Mouse (Mus musculus) mouse embryonic stem cell (cell line): ENCODE data around the gene Gpld1.
"Not testable (repeated sequence)": the region's sequence is repeated elsewhere in the genome, so short reads cannot be mapped to it uniquely, and the experiment has no call there.

Source experiments
- in situ Hi-C, 2 experiments: fragments of 300-500 bp; cut with MboI; formaldehyde crosslinking; loops; 1 replicate in 1 of 2; 3 replicates in 1 of 2; pipeline ENCODE4 v1.14.3; 2019 to 2020; ENCODE audit warnings: low sequenced_read_pairs in 2 of 2, low pct_unique_long_range_greater_than_20kb in 1 of 2, mixed read lengths in 1 of 2; ENCODE audit not compliant: unreplicated experiment in 1 of 2

The Gpld1 gene

DNA sequence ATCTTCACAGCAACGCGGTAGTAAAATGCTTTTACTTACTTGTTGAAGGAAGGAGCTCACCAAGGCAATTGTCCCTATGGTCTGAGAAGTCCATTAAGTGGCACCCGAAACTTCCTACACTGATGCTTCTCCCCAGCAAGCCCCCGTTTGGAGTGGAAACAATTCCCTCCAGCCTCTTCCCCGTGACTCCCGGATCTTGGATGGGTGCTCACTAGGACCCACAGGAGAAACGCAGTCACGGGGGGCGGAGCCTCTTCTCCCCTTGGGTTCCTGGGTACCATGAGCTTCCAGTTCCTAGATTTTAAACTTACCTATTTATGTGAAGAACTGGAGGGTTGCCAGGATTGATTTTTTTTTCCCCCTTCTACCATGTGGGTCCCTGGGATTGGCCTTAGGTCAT lies 3.5 kb upstream of the Gpld1 start:
- in situ Hi-C loops, result no loop called here

DNA sequence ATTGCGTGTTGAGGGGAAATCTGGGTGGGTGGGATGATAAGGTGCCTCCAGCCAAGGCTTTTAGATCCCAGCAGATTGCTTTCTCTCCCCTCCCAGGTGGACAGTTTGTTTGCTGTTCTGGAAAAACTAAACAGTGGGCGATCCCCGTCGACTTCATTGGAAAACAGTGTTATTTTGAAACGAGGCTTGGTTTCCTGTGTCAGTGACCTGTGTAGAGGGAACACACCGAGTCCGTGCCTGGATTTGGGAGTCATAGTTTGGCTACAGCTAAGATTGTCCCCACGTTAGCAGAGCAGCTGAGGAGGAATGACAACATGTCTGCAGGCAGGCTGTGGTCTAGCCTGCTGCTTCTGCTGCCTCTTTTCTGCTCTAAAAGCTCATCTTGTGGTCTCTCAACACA lies 351 bp downstream of the Gpld1 start:
- in situ Hi-C loops, result loop anchor here in 1 of 2 experiments (5.0 kb wide), 1 partner anchor 39 kb away; no protein-coding TSS in a partner anchor

DNA sequence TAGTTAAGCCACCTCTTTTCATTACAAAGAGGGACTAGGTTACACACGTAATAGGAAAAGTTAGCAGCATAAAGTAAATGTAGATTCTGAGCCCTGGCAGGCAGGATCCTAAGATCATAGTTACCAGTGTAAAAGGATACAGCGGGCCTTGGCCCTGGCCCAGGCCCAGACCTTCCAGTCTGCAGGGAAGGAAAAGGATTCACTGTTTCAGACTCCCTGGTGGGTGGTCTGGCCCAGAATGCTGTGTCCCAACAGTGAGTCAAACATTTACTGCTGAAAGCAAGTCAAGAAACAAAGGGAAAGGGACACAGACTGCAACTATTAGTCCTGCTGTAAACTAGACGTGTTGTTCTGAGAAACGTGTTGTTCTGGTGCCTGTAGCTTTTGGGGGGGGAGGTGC lies 2.6 kb downstream of the Gpld1 start:
- in situ Hi-C loops, result no loop called here

DNA sequence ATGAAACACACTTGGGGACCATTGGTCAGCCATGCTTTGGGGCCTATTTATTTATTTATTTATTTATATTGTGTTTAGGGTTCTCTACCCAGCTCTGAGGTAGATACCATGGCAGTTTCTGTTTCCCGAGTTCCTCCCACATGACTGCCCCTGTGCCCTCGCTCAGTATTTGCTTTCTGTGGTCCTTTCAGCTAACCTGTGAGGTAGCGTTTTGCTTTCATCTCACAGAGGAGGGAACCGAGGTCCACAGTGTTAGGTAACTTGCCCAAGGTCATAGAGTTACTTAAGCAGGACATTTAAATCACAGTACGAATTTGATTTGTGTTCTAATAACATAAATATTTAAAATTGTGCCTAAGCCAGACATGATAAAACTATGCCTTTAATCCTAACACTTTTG lies 4.2 kb downstream of the Gpld1 start:
- in situ Hi-C loops, result no loop called here

DNA sequence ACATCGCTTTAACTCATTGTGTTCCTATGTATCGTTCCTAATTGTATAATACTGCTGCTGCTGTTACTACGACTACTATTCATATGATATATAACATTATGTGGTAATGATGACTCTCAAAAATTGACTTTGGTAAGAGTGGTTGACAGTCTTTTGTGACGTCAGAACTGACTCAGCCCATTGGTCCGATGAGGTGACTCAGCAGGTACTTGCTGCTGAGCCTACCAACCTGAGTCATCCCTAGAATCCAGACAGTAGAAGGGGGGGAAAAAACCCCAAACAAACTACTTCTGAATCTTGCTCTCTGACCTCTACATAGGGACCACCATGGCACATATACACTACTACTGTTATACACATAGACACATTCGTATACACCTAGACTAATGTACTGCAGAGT lies 5.9 kb downstream of the Gpld1 start:
- in situ Hi-C loops, result no loop called here

DNA sequence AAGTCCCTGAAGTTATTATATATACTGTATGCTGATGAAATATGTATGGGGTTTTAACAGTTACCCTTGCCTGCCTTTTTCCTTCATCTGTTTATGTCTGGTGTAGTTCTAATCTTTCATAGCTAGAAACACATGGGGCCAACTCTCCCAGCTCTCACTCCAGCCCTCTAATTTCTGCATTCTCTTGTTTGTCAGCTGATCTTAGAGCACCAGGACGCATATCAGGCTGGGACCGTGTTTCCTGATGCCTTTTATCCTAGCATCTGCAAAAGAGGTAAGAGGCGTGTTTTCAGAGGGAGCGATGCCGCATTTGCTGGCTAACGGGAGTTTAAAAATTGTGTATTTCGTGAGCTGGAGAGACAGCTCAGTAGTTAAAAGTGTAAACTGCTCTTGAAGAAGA lies 9.7 kb downstream of the Gpld1 start:
- in situ Hi-C loops, result no loop called here

DNA sequence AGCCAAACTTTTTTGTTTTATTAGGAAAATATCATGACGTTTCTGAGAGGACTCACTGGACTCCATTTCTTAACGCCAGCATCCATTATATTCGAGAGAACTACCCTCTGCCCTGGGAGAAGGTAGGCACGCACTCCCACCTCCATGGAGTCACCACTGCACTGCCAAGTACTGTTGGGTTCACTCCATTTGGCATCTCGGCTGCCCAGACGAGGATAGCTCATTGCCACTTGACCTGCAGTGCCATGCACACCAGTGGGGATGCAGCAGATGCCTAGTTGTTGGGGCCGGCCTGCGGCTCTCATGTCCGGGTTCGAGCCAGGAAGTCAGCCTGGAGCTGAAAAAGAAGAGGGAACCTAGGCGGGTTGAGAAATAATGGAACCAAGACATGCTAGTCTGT lies 12.1 kb downstream of the Gpld1 start:
- in situ Hi-C loops, result no loop called here

DNA sequence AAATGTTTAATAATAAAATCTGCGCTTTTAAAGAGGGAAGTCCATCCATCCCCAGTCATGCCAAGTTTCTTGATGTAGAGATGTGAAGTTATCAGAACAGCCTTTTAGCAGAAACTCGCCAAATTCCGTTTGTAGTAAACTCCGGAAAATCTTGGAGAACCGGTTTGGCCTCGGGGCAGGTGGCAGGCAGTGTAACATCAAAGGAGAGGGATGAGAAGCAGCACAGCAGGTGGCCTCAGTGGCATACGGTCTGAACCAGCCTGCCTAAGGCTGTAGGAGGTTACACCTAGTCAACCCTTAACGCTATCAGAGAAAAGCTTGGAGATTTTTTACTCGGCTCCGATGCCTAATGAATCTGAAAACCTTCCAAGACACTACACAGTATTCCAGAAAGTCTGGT lies 12.5 kb downstream of the Gpld1 start:
- in situ Hi-C loops, result no loop called here

DNA sequence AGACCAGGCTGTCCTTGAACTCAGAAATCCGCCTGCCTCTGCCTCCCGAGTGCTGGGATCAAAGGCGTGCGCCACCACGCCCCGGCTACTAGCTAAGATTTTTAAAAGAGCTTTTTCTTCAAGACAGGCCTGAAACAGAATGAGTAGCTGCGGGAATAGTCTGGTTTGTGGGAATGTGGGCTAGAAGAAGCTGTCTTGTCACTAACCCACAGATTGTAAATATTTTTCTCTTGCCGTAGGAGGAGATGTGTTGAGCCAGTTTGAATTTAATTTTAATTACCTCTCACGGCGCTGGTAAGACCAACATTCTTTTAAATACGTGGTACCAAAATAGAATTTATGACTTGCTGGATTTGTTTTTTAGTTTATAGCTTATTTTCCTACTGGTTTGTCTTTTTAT lies 15.7 kb downstream of the Gpld1 start:
- in situ Hi-C loops, result no loop called here

DNA sequence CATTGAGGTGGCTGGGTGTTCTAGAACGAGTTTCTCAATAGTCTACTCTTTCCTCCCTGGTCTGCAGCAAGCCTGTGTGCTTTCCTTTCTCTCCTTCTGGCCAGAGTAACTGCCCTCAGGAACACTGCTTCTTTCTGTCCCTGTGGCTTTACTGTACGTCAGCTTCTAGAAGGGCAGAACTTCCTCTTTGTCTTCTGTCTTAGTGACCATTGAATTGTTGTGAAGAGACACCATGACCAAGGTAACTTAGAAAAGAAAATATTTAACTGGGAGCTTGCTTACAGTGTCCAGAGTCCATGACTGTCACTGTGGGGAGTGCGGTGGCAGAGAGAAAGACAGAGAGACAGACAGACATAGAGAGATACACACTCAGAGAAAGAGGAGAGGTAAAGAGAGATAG lies 17.1 kb downstream of the Gpld1 start:
- in situ Hi-C loops, result no loop called here

DNA sequence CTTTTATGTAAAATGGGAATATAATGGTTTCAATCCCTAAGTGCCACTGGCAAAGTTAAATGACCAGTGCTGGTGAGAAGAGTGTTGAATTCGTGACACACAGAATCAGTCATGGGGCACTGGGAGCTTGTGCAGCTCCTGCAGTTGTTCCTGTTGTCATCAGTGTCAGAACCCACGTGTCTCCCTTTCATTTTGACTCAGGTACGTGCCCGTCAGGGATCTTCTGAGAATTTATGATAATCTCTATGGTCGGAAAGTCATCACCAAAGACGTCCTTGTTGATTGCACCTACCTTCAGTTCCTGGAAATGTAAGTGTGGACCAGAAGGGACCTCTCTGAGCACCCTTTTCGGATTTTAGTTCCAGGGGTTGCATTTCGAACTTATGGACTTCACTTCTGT lies 19.2 kb downstream of the Gpld1 start:
- in situ Hi-C loops, result no loop called here

DNA sequence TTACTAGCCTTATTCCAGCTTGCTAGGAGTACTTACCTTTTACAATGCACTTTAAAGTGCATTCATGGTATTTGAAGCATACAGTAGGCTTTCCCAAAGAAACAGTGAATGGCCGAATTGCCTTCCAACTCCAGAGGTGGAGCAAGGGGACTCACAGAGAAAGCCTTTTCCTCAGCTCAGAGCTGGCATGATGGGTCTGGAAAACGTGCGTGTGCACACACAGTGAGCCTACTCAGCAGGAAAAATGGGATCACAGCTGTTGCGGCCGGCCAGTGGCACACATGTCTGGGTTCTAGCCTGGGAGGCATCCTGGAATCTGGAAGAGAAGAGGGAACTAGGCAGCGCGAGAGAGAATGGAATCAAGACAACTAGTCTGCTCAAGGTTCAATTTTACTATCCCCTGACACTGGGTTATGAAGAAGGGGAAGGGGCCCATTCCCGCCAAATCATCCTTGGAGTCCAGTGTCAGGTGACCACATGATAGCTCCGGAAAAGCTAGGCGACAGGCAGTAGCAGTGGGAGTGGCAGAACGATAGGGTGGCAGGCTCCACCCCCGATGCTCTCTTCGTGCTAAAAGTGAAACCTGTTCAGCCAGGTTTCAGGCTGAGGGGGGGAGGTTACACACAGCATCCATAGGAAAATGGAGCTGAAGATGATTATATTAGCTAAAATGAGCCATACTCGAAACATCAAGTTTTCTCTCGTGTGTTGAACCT lies 22.3 kb downstream of the Gpld1 start:
- in situ Hi-C loops, result no loop called here

DNA sequence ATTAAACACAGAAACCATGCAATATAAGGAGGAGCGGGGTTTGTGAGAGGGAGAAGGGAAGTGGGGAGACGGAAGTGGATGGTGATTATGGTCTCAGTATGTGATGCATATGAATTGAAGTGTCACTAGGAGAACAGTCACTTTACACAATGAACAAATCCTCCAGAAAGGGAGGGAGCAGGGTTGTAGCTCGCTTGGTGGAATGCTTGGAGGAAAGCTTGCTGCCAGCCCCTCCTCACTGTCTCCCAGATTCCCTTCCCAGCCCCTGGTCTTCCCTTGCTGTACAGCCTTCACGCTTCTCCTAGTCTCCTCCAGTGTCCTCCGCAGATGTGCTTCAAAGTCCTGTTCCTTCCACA lies 22.9 kb downstream of the Gpld1 start:
- in situ Hi-C loops, result no loop called here

DNA sequence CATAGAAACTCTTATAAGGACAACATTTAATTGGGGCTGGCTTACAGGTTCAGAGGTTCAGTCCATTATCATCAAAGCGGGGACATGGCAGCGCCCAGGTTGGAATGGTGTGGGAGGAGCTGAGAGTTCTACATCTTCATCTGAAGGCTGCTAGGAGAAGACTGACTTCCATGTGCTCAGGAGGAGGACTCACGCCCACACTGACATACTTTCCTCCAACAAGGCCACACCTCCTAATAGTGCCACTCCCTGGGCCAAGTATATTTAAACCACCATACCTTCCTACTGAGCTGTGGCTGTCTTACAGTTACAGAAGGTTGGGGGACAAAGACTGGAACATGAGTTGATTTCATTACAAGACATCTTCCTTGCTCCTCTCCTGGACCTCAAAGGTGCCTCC lies 28.8 kb downstream of the Gpld1 start:
- in situ Hi-C loops, result not testable (repeated sequence)

DNA sequence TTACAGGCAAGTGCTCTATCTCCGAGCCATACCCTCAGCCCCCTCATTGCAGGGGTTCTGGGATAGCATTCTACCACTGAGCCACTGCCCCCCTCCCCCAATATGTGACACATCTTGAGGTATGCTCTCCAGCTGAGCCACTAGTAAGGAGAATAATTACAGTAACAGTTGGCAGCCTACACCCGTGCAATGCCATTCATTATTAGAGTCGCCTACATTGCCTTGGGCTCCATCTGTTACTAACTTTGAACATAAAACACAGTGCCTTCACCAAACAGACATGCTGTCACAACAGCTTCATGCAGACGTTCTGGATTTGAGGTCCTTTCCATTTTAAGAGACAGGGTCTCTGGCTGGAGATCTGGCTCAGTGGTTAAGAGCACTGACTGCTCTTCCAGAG lies 33.4 kb downstream of the Gpld1 start:
- in situ Hi-C loops, result no loop called here

DNA sequence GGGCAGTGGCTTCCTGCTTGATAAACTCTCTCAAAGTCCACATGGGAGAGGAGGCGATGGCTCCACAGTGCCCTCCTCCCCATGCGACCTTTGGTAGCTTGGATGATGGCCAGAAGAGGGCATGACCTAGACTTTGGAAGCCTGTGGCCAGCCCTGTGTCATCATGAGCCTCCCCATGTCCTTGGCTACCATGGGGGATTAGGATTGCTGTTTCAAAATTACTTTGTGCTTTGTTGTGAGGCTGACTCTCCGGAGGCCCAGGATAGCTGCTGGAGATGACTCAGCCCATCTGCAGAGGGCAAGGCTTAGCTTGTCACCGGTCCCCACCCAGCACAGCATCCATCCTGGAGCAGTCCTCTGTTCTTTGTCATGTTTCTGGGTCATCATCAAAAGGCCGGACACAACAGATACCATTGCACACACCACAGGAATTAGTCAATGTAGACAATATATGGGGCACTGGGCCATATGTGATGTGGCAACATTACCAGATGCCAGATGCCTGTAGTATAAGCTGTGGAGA lies 34.9 kb downstream of the Gpld1 start:
- in situ Hi-C loops, result no loop called here

DNA sequence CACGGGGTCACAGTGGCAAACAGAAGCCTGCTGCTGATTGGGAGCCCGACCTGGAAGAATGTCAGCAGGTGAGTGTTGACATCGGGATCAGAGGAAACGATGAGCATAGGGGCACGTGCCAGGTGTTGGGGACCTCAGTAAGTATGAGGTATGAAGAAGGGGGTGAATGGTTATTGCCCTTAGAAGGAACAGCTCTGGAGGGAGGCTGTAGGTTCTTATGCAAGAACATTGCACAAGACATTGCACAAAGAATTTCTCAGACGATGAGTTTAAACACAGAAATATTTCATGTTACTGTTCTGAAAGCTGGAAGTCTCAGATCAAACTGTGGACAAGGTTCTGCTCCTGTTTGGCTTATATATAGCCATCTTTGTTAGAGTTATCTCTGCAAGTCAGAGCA lies 38.1 kb downstream of the Gpld1 start:
- in situ Hi-C loops, result loop anchor here in 1 of 2 experiments (5.0 kb wide), 1 partner anchor 39 kb away; the partner anchor contains the start of gene Gpld1

DNA sequence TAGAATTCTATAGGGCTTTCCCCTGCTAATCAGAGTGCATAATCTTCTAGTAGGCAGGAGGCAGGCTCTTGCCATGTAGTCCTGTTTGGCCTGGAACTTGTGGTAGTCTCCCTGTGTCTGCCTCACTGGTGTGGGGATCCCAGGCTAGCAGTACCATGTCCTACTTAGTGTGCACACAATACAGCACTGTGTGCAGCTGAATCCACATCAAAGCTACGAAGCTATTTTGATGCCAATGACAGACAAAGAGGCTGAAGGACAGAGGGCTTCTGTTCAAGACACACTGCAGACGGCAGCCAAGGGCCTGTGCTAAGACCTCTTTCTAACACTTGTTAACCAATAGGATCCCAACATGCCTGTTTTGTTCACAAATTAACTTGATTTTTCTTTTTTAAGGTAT lies 42.5 kb downstream of the Gpld1 start:
- in situ Hi-C loops, result no loop called here

DNA sequence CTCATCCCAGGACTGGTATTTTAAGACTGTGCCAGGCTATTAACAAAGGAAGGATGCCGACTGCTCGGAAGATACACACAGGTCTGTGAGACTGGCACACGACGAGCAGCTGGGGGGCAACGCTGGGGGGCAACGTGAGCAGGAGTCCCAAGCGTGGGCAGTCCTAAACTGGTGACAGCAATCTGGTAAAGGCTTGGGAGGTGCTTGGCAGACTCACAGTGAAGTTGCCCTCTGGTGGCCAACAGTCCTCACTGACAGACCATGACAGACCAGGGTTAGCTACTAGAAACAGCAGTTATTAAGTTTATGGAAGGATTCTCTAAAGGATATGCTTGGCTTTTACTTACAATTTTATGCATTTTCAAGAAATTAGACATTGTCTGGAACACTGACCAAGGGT lies 45.4 kb downstream of the Gpld1 start:
- in situ Hi-C loops, result no loop called here

DNA sequence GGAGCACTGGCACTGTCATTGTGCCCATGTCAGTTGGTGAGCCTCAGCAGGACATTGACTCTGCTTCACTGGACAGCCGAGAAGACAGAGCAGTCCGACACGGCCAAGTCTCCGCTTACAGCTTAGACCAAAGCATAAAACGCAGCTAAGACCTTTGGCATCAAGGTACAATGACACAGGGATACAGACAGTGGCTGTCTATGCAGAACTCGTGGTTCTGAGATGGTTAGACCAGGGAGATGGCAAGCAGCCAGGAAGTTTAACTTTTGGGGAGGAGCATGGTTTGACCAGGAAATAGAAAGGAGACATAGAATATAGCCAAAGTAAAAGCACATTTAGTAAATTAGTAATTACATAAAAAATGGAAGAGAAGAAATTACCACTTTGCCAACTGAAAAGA lies 46.1 kb downstream of the Gpld1 start:
- in situ Hi-C loops, result no loop called here

DNA sequence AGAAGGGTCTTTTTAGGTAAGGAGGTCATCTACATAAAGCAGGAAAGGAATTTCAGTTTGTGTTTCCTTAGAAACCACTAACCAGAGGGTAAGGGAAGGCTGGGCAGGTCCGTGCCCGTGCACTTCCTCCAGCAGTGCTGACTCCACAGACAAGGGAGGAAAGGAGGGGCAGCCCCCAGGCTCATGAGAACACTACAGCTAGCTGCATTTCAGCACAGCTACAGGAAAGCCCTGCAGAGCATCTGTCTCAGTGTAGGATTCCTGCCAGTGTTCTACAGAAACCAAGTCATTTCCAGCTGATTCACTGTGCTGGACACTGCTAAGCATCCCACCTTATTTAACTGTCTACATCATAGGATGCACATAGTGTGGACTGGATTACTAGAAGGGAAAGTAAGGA lies 50.2 kb downstream of the Gpld1 start:
- in situ Hi-C loops, result no loop called here
